Mouse (Mus musculus): ENCODE data around the gene Gm21987. TPM values are rescaled to one million over a fixed set of nuclear protein-coding genes. Genes with fewer than 3 reads are reported as not detected.

Gm21987 gene
- polyA plus RNA-seq, 1 experiment from 2014 or later, result not detected

- Histone ChIP-seq H3K4me3 (no peak overlapping the region), H3K4me1 (replicated peaks) (peaks cover 6% of the 10 kb centered on the region), H3K27ac (no peak overlapping the region), H3K27me3 (ENCODE audit: insufficient read depth, poor library complexity, severe bottlenecking) (no peaks in the 10 kb centered on the region), H3K36me3 (peaks cover 57% of the 10 kb centered on the region), H3K9me3 (no peaks in the 10 kb centered on the region)
- no peak for DNase-seq (ENCODE audit: low spot score)
These were observed 6.0 kb downstream of the Gm21987 start for GRCm38 (mm10) chr16:38352851-38353250.

GRCm38 (mm10) chr16:38353642-38354041 is 6.8 kb downstream of the Gm21987 start:
- no peak overlapping the region for H3K27ac ChIP-seq
- H3K36me3 ChIP-seq, result peaks cover 60% of the 10 kb centered on the region
- no peak for DNase-seq (ENCODE audit: low spot score)
- no peaks in the 10 kb centered on the region for H3K9me3 ChIP-seq
- H3K27me3 ChIP-seq (ENCODE audit: insufficient read depth, poor library complexity, severe bottlenecking), result no peaks in the 10 kb centered on the region
- no peak overlapping the region for H3K4me3 ChIP-seq
- WGBS, result 97% methylated on average over 2 of the region's 2 CpGs
- H3K4me1 ChIP-seq (replicated peaks), result no peaks in the 10 kb centered on the region

- DNase-seq (ENCODE audit: low spot score), result no peak
- Histone ChIP-seq H3K27ac (no peak overlapping the region), H3K27me3 (ENCODE audit: insufficient read depth, poor library complexity, severe bottlenecking) (no peaks in the 10 kb centered on the region), H3K4me1 (replicated peaks) (no peaks in the 10 kb centered on the region), H3K36me3 (peaks cover 54% of the 10 kb centered on the region), H3K9me3 (no peaks in the 10 kb centered on the region), H3K4me3 (no peak overlapping the region)
- 95% methylated on average over 5 of the region's 5 CpGs for WGBS
These were observed 7.5 kb downstream of the Gm21987 start for GRCm38 (mm10) chr16:38354185-38354913.

- Histone ChIP-seq H3K4me1 (replicated peaks) (peaks cover 17% of the 10 kb centered on the region), H3K9me3 (no peaks in the 10 kb centered on the region), H3K27ac (no peak overlapping the region), H3K4me3 (no peak overlapping the region), H3K27me3 (ENCODE audit: insufficient read depth, poor library complexity, severe bottlenecking) (no peaks in the 10 kb centered on the region), H3K36me3 (peaks cover 20% of the 10 kb centered on the region)
- whole genome bisulfite sequencing, result 86% methylated on average over 6 of the region's 6 CpGs
- no peak for DNase-seq (ENCODE audit: low spot score)
These were observed 11.5 kb downstream of the Gm21987 start for GRCm38 (mm10) chr16:38358256-38358812.

GRCm38 (mm10) chr16:38359241-38359640 is 12.4 kb downstream of the Gm21987 start:
- no peak for DNase-seq (ENCODE audit: low spot score)
- H3K27ac ChIP-seq, result no peak overlapping the region
- H3K9me3 ChIP-seq, result no peaks in the 10 kb centered on the region
- peaks cover 17% of the 10 kb centered on the region for H3K4me1 ChIP-seq (replicated peaks)
- H3K36me3 ChIP-seq, result peaks cover 15% of the 10 kb centered on the region; the same call in 1 of the 2 replicates
- no peaks in the 10 kb centered on the region for H3K27me3 ChIP-seq (ENCODE audit: insufficient read depth, poor library complexity, severe bottlenecking)
- WGBS, result 87% methylated on average over 2 of the region's 2 CpGs
- no peak overlapping the region for H3K4me3 ChIP-seq

- no peak overlapping the region for H3K27ac ChIP-seq
- H3K4me1 ChIP-seq (replicated peaks), result peaks cover 17% of the 10 kb centered on the region
- no peak for DNase-seq (ENCODE audit: low spot score)
- no peaks in the 10 kb centered on the region for H3K27me3 ChIP-seq (ENCODE audit: insufficient read depth, poor library complexity, severe bottlenecking)
- WGBS, result 84% methylated on average over 3 of the region's 3 CpGs
- H3K9me3 ChIP-seq, result no peaks in the 10 kb centered on the region
- no peak overlapping the region for H3K4me3 ChIP-seq
- peaks cover 11% of the 10 kb centered on the region; the same call in 1 of the 2 replicates for H3K36me3 ChIP-seq
These were observed 13.0 kb downstream of the Gm21987 start for GRCm38 (mm10) chr16:38359857-38360256.

GRCm38 (mm10) chr16:38360317-38360716 is 13.5 kb downstream of the Gm21987 start:
- Histone ChIP-seq H3K36me3 (peaks cover 11% of the 10 kb centered on the region; the same call in 1 of the 2 replicates), H3K4me1 (replicated peaks) (peaks cover 17% of the 10 kb centered on the region), H3K9me3 (no peaks in the 10 kb centered on the region), H3K4me3 (no peak overlapping the region), H3K27ac (no peak overlapping the region), H3K27me3 (ENCODE audit: insufficient read depth, poor library complexity, severe bottlenecking) (no peaks in the 10 kb centered on the region)
- DNase-seq (ENCODE audit: low spot score), result peak; percentile 18
- 23% methylated on average over 2 of the region's 2 CpGs for WGBS

GRCm38 (mm10) chr16:38361933-38362332 is 15.1 kb downstream of the Gm21987 start, which contains the start of gene Popdc2:
TSS of gene Popdc2 (plus strand) at chr16:38362209.
- H3K27ac ChIP-seq, result peak within 1 kb of the TSS; percentile 1; the same call in 1 of the 2 replicates

GRCm38 (mm10) chr16:38362493-38363255 is 15.8 kb downstream of the Gm21987 start:
- Histone ChIP-seq H3K4me1 (replicated peaks) (peaks cover 17% of the 10 kb centered on the region), H3K27me3 (ENCODE audit: insufficient read depth, poor library complexity, severe bottlenecking) (no peaks in the 10 kb centered on the region), H3K9me3 (no peaks in the 10 kb centered on the region), H3K27ac (no peak overlapping the region), H3K36me3 (0 out of 2 replicates have a peak, but pooled peaks cover 4% of the 10 kb centered on the region), H3K4me3 (no peak overlapping the region)
- WGBS, result 84% methylated on average over 20 of the region's 20 CpGs
- DNase-seq (ENCODE audit: low spot score), result no peak

More at GRCm38 (mm10) chr16:38361933-38362332, 15.1 kb downstream of the Gm21987 start, which contains the start of gene Popdc2:
- peaks cover 17% of the 10 kb centered on the region for H3K4me1 ChIP-seq (replicated peaks)
- DNase-seq (ENCODE audit: low spot score), result no peak
- no peaks in the 10 kb centered on the region for H3K27me3 ChIP-seq (ENCODE audit: insufficient read depth, poor library complexity, severe bottlenecking)
- WGBS, result 60% methylated on average over 10 of the region's 10 CpGs
- no peak within 1 kb of the TSS for H3K4me3 ChIP-seq
- no peaks in the 10 kb centered on the region for H3K9me3 ChIP-seq
- H3K36me3 ChIP-seq, result peaks cover 7% of the 10 kb centered on the region; the same call in 1 of the 2 replicates

GRCm38 (mm10) chr16:38363256-38363595 is 16.4 kb downstream of the Gm21987 start:
- peaks cover 17% of the 10 kb centered on the region for H3K4me1 ChIP-seq (replicated peaks)
- 91% methylated on average over 3 of the region's 3 CpGs for WGBS
- no peaks in the 10 kb centered on the region for H3K27me3 ChIP-seq (ENCODE audit: insufficient read depth, poor library complexity, severe bottlenecking)
- H3K4me3 ChIP-seq, result no peak overlapping the region
- no peak for DNase-seq (ENCODE audit: low spot score)
- H3K27ac ChIP-seq, result no peak overlapping the region
- H3K36me3 ChIP-seq, result no peaks in the 10 kb centered on the region
- H3K9me3 ChIP-seq, result no peaks in the 10 kb centered on the region

- DNase-seq (ENCODE audit: low spot score), result no peak
- Histone ChIP-seq H3K4me1 (replicated peaks) (peaks cover 17% of the 10 kb centered on the region), H3K27me3 (ENCODE audit: insufficient read depth, poor library complexity, severe bottlenecking) (no peaks in the 10 kb centered on the region), H3K9me3 (no peaks in the 10 kb centered on the region), H3K4me3 (no peak overlapping the region), H3K36me3 (no peaks in the 10 kb centered on the region), H3K27ac (no peak overlapping the region)
- WGBS, result 87% methylated on average over 7 of the region's 7 CpGs
These were observed 16.8 kb downstream of the Gm21987 start for GRCm38 (mm10) chr16:38363657-38364056.

GRCm38 (mm10) chr16:38365390-38365789 is 18.6 kb downstream of the Gm21987 start:
- H3K9me3 ChIP-seq, result no peaks in the 10 kb centered on the region
- H3K27me3 ChIP-seq (ENCODE audit: insufficient read depth, poor library complexity, severe bottlenecking), result no peaks in the 10 kb centered on the region
- H3K4me3 ChIP-seq, result no peak overlapping the region
- peaks cover 22% of the 10 kb centered on the region for H3K4me1 ChIP-seq (replicated peaks)
- no peaks in the 10 kb centered on the region for H3K36me3 ChIP-seq
- H3K27ac ChIP-seq, result no peak overlapping the region
- WGBS, result 87% methylated on average over 10 of the region's 10 CpGs
- no peak for DNase-seq (ENCODE audit: low spot score)

GRCm38 (mm10) chr16:38366231-38366630 is 19.4 kb downstream of the Gm21987 start:
- Histone ChIP-seq H3K9me3 (no peaks in the 10 kb centered on the region), H3K27me3 (ENCODE audit: insufficient read depth, poor library complexity, severe bottlenecking) (no peaks in the 10 kb centered on the region), H3K36me3 (no peaks in the 10 kb centered on the region), H3K4me3 (no peak overlapping the region), H3K4me1 (replicated peaks) (peaks cover 25% of the 10 kb centered on the region), H3K27ac (no peak overlapping the region)
- no peak for DNase-seq (ENCODE audit: low spot score)
- WGBS, result 93% methylated on average over 4 of the region's 4 CpGs
